Mouse (Mus musculus) hindbrain, embryonic 10.5 days (tissue): ENCODE results near the gene Nsfl1c. TPM values are rescaled to one million over a fixed set of nuclear protein-coding genes. Genes with fewer than 3 reads are reported as not detected.

Experiments
- DNase-seq: peaks from one replicate; pipeline ENCODE4 v3.0.0-alpha.2; 2017; ENCODE audit warnings: low spot score
- H3K27ac ChIP-seq: fragments of 300-500 bp; sonication (generic); 2 replicates; pipeline ENCODE4 v1.5.1; 2016; ENCODE audit warnings: mild to moderate bottlenecking, moderate library complexity
- H3K27me3 ChIP-seq: fragments of 300-500 bp; sonication (generic); 2 replicates; pipeline ENCODE4 v1.6.1; 2016; ENCODE audit warnings: mild to moderate bottlenecking; ENCODE audit not compliant: poor library complexity, insufficient read depth, severe bottlenecking
- H3K36me3 ChIP-seq: fragments of 300-500 bp; sonication (generic); 2 replicates; pipeline ENCODE4 v1.6.1; 2016; ENCODE audit warnings: mild to moderate bottlenecking, moderate library complexity
- H3K4me1 ChIP-seq: fragments of 300-500 bp; sonication (generic); replicated peaks from 2 replicates; pipeline ENCODE4 v1.6.1; 2016; ENCODE audit warnings: mild to moderate bottlenecking
- H3K4me3 ChIP-seq: fragments of 300-500 bp; sonication (generic); 2 replicates; pipeline ENCODE4 v1.5.1; 2016; ENCODE audit warnings: mild to moderate bottlenecking, moderate library complexity
- H3K9me3 ChIP-seq: fragments of 300-500 bp; sonication (generic); 2 replicates; pipeline ENCODE4 v1.6.1; 2016; ENCODE audit warnings: mild to moderate bottlenecking, moderate library complexity
- WGBS: fragments of 180-500 bp; shearing (Covaris S2); methylation state at CpG from one replicate; pipeline ENCODE4 v1.1.7; 2016; 5-methylcytosine and 5-hydroxymethylcytosine counted together
- polyA plus RNA-seq: library from polyadenylated mRNA; unstranded; fragments of >200 nt; fragmentation: Nextera tagmentation; extraction: Ambion mirVana; gene quantifications from 2 replicates; pipeline ENCODE4 v1.2.1, GENCODE M21; 2016

Nsfl1c gene
- polyA plus RNA-seq, 1 experiment from 2014 or later = 271 TPM

- no peak overlapping the region for H3K27ac ChIP-seq
- no peaks in the 10 kb centered on the region for H3K9me3 ChIP-seq
- H3K4me3 ChIP-seq = no peak overlapping the region
- no peaks in the 10 kb centered on the region for H3K36me3 ChIP-seq
- DNase-seq = no peak
- no peaks in the 10 kb centered on the region for H3K27me3 ChIP-seq
- H3K4me1 ChIP-seq = peaks cover 6% of the 10 kb centered on the region; the same call in 1 of the 2 replicates
These were observed 35.2 kb downstream of the Nsfl1c start for GRCm38 (mm10) chr2:151529169-151529568.

- Histone ChIP-seq H3K27me3 (no peaks in the 10 kb centered on the region), H3K4me3 (no peak overlapping the region), H3K36me3 (no peaks in the 10 kb centered on the region), H3K9me3 (no peaks in the 10 kb centered on the region), H3K27ac (no peak overlapping the region), H3K4me1 (peaks cover 6% of the 10 kb centered on the region; the same call in 1 of the 2 replicates)
- 60% methylated on average over 8 of the region's 8 CpGs for WGBS
- DNase-seq = no peak
These were observed 36.6 kb downstream of the Nsfl1c start for GRCm38 (mm10) chr2:151530378-151531230.

GRCm38 (mm10) chr2:151533632-151534031 is 39.6 kb downstream of the Nsfl1c start:
- Histone ChIP-seq H3K27me3 (no peaks in the 10 kb centered on the region), H3K4me3 (no peak overlapping the region), H3K36me3 (no peaks in the 10 kb centered on the region), H3K27ac (no peak overlapping the region), H3K4me1 (peaks cover 14% of the 10 kb centered on the region; the same call in 1 of the 2 replicates), H3K9me3 (no peaks in the 10 kb centered on the region)
- DNase-seq = no peak
- WGBS = 91% methylated on average over 6 of the region's 6 CpGs

GRCm38 (mm10) chr2:151535961-151536617 is 42.1 kb downstream of the Nsfl1c start:
- H3K27ac ChIP-seq = peak overlapping the region; percentile 10; the same call in 1 of the 2 replicates
- WGBS = 41% methylated on average over 1 of the region's 1 CpGs
- H3K9me3 ChIP-seq = no peaks in the 10 kb centered on the region
- peak; percentile 11 for DNase-seq
- H3K27me3 ChIP-seq = no peaks in the 10 kb centered on the region
- 0 out of 2 replicates have a peak, but pooled peaks cover 9% of the 10 kb centered on the region for H3K4me1 ChIP-seq
- no peaks in the 10 kb centered on the region for H3K36me3 ChIP-seq
- no peak overlapping the region for H3K4me3 ChIP-seq

- Histone ChIP-seq H3K27ac (no peak overlapping the region), H3K9me3 (no peaks in the 10 kb centered on the region)
- WGBS = 84% methylated on average over 5 of the region's 5 CpGs
These were observed 42.6 kb downstream of the Nsfl1c start for GRCm38 (mm10) chr2:151536618-151536974.

GRCm38 (mm10) chr2:151538646-151539045 is 44.7 kb downstream of the Nsfl1c start:
- no peak overlapping the region for H3K27ac ChIP-seq
- WGBS = 71% methylated on average over 4 of the region's 4 CpGs
- no peak overlapping the region for H3K4me3 ChIP-seq
- no peak for DNase-seq
- no peaks in the 10 kb centered on the region for H3K9me3 ChIP-seq
- peaks cover 21% of the 10 kb centered on the region for H3K4me1 ChIP-seq
- no peaks in the 10 kb centered on the region for H3K27me3 ChIP-seq
- H3K36me3 ChIP-seq = no peaks in the 10 kb centered on the region

More at GRCm38 (mm10) chr2:151536618-151536974, 42.6 kb downstream of the Nsfl1c start:
- H3K27me3 ChIP-seq = no peaks in the 10 kb centered on the region
- DNase-seq = no peak
- H3K36me3 ChIP-seq = no peaks in the 10 kb centered on the region
- peaks cover 12% of the 10 kb centered on the region for H3K4me1 ChIP-seq
- no peak overlapping the region for H3K4me3 ChIP-seq

GRCm38 (mm10) chr2:151542323-151543062 is 48.5 kb downstream of the Nsfl1c start, which contains the start of gene Fkbp1a:
Gene Fkbp1a (plus strand): TSS chr2:151542483.
- under 1% methylated on average over 93 of the region's 93 CpGs for WGBS
- Histone ChIP-seq H3K36me3 (peaks cover 35% of the 10 kb centered on the region), H3K9me3 (no peaks in the 10 kb centered on the region), H3K27me3 (no peaks in the 10 kb centered on the region), H3K4me1 (peaks cover 33% of the 10 kb centered on the region), H3K4me3 (peak within 1 kb of the TSS; percentile 99), H3K27ac (peak within 1 kb of the TSS; percentile 97)
- peak; percentile 97 for DNase-seq

GRCm38 (mm10) chr2:151543063-151543895 is 49.3 kb downstream of the Nsfl1c start:
- H3K4me1 ChIP-seq = peaks cover 33% of the 10 kb centered on the region
- H3K9me3 ChIP-seq = no peaks in the 10 kb centered on the region
- peak overlapping the region; percentile 99 for H3K4me3 ChIP-seq
- peaks cover 42% of the 10 kb centered on the region for H3K36me3 ChIP-seq
- H3K27ac ChIP-seq = peak overlapping the region; percentile 97
- peak; percentile 61 for DNase-seq
- WGBS = 2% methylated on average over 21 of the region's 21 CpGs
- H3K27me3 ChIP-seq = no peaks in the 10 kb centered on the region

- peak overlapping the region; percentile 99; the same call in 1 of the 2 replicates for H3K4me3 ChIP-seq
- 66% methylated on average over 6 of the region's 6 CpGs for WGBS
- H3K27ac ChIP-seq = peak overlapping the region; percentile 40; the same call in 1 of the 2 replicates
These were observed 50.7 kb downstream of the Nsfl1c start for GRCm38 (mm10) chr2:151544673-151545072.

GRCm38 (mm10) chr2:151546571-151546970 is 52.6 kb downstream of the Nsfl1c start:
- peaks cover 30% of the 10 kb centered on the region for H3K4me1 ChIP-seq
- no peak overlapping the region for H3K27ac ChIP-seq
- no peaks in the 10 kb centered on the region for H3K9me3 ChIP-seq
- no peak overlapping the region for H3K4me3 ChIP-seq
- 90% methylated on average over 4 of the region's 4 CpGs for WGBS
- DNase-seq = no peak
- H3K36me3 ChIP-seq = peaks cover 75% of the 10 kb centered on the region
- H3K27me3 ChIP-seq = no peaks in the 10 kb centered on the region

More at GRCm38 (mm10) chr2:151544673-151545072, 50.7 kb downstream of the Nsfl1c start:
- DNase-seq = no peak
- Histone ChIP-seq H3K36me3 (peaks cover 56% of the 10 kb centered on the region), H3K27me3 (no peaks in the 10 kb centered on the region), H3K4me1 (peaks cover 33% of the 10 kb centered on the region), H3K9me3 (no peaks in the 10 kb centered on the region)

GRCm38 (mm10) chr2:151549615-151550121 is 55.7 kb downstream of the Nsfl1c start:
- Histone ChIP-seq H3K27me3 (no peaks in the 10 kb centered on the region), H3K4me1 (peaks cover 11% of the 10 kb centered on the region), H3K9me3 (no peaks in the 10 kb centered on the region), H3K4me3 (no peak overlapping the region), H3K27ac (no peak overlapping the region), H3K36me3 (peaks cover 99% of the 10 kb centered on the region)
- WGBS = 91% methylated on average over 3 of the region's 3 CpGs
- no peak for DNase-seq
